Mouse (Mus musculus): ENCODE data around the gene Iqcf5. TPM values are rescaled to one million over a fixed set of nuclear protein-coding genes. Genes with fewer than 3 reads are reported as not detected.
"Not testable (repeated sequence)": the region's sequence is repeated elsewhere in the genome, so short reads cannot be mapped to it uniquely, and the experiment has no call there.

Gene Iqcf5
- polyA plus RNA-seq, 1 experiment, result not detected

DNA sequence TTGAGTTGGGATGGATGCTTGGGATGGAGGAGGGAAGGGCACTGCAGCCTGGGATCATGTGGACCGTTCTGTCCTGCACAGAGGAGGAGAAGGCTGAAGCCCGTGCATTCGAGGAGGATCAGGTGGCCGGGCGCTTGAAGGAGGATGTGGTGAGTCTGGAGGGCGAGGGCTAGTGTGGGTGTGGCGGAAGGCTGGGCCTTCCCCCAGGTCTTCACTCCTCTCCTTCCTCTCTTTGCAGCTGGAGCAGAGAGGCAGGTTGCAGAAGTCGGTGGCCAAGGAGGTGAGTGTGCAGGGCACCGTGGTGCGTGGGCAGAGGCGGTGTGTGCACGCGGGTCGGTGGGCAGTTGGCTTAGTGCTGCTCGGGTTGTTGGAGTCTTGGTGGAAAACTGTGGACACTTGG is 33.3 kb upstream of the Iqcf5 start:
- Histone ChIP-seq H3K4me3 (ENCODE audit: insufficient read depth, poor library complexity, severe bottlenecking) (no peak overlapping the region), H3ac (ENCODE audit: control insufficient read depth, insufficient read length, low read depth) (no peak overlapping the region), H3K27me3 (ENCODE audit: control insufficient read depth, insufficient read depth, insufficient read length) (no peaks in the 10 kb centered on the region), H3K79me3 (ENCODE audit: low read depth) (peaks cover 11% of the 10 kb centered on the region), H3K79me2 (ENCODE audit: control insufficient read depth, insufficient read depth) (peaks cover 31% of the 10 kb centered on the region), H3K36me3 (ENCODE audit: control insufficient read depth, insufficient read depth) (peaks cover 11% of the 10 kb centered on the region)
- no peak for TF ChIP-seq MYOD1 (IDR thresholded peaks at IDR 0.05; ENCODE audit: control insufficient read depth, insufficient read length, low read depth)
- TF ChIP-seq MYOG (IDR thresholded peaks at IDR 0.05; ENCODE audit: control insufficient read depth, extremely low read depth, insufficient read length), result no peak
- no peak for TF ChIP-seq CTCF (IDR thresholded peaks at IDR 0.05; ENCODE audit: control insufficient read depth, insufficient read depth, insufficient read length)
- no peak for TF ChIP-seq USF1 (IDR thresholded peaks at IDR 0.05; ENCODE audit: low read depth)
- TF ChIP-seq MAX (IDR thresholded peaks at IDR 0.05), result no peak
- no peak for TF ChIP-seq CEBPB (IDR thresholded peaks at IDR 0.05; ENCODE audit: low read depth)
- TF ChIP-seq FOSL1 (IDR thresholded peaks at IDR 0.05; ENCODE audit: insufficient read depth, low read length, poor library complexity, severe bottlenecking), result no peak

DNA sequence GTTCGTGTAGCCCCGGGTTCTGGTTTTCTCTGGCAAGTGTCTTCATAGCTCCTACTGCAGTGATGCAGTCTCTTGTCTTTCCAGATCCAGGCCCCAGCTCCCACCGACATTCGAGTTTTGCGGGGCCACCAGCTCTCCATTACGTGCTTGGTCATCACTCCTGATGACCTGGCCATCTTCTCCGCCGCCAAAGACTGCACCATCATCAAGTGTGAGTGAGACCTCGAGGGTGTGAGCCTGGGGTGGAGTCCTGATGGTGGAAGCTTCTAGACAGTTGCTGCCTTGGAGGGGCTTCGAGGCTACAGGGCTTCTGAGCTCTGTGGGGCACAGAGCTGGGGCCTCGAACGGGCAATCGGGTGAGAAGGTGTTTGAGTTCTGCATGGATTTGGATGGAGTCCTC is 32.7 kb upstream of the Iqcf5 start:
- H3K79me3 ChIP-seq (ENCODE audit: low read depth), result peaks cover 11% of the 10 kb centered on the region
- H3K27me3 ChIP-seq (ENCODE audit: control insufficient read depth, insufficient read depth, insufficient read length), result no peaks in the 10 kb centered on the region
- peaks cover 11% of the 10 kb centered on the region for H3K36me3 ChIP-seq (ENCODE audit: control insufficient read depth, insufficient read depth)
- peaks cover 31% of the 10 kb centered on the region for H3K79me2 ChIP-seq (ENCODE audit: control insufficient read depth, insufficient read depth)
- no peak overlapping the region for H3ac ChIP-seq (ENCODE audit: control insufficient read depth, insufficient read length, low read depth)
- no peak overlapping the region for H3K4me3 ChIP-seq (ENCODE audit: insufficient read depth, poor library complexity, severe bottlenecking)
- no peak for TF ChIP-seq FOSL1 (IDR thresholded peaks at IDR 0.05; ENCODE audit: insufficient read depth, low read length, poor library complexity, severe bottlenecking)
- no peak for TF ChIP-seq MYOG (IDR thresholded peaks at IDR 0.05; ENCODE audit: control insufficient read depth, extremely low read depth, insufficient read length)
- no peak for TF ChIP-seq MAX (IDR thresholded peaks at IDR 0.05)

DNA sequence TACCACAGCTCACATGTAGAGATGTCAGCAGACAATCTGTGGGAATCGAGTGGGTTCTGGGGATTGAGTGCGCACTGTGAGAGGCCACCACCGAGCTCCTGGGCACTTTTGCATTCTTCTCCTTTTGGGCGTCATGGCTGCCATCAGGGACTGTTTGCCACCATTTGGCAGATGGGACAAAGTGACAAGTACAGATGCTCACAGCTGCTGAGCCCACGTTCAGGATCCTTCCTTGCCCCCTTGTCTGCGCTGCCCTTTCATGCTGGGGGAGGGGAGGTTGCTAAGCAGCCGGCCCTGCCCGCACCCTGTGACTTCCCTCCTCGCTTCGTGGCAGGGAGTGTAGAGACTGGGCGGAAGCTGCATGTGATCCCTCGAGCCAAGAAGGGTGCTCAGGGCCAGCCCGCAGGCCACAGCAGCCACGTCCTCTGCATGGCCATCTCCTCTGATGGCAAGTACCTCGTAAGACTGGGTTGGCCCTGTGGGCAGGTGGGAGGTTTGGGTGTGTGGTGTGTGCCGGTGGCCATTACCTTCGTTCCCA is 31.7 kb upstream of the Iqcf5 start:
- no peak overlapping the region for H3K4me3 ChIP-seq (ENCODE audit: insufficient read depth, poor library complexity, severe bottlenecking)
- peaks cover 28% of the 10 kb centered on the region for H3K79me2 ChIP-seq (ENCODE audit: control insufficient read depth, insufficient read depth)
- H3ac ChIP-seq (ENCODE audit: control insufficient read depth, insufficient read length, low read depth), result no peak overlapping the region
- TF ChIP-seq MAX (IDR thresholded peaks at IDR 0.05) (no peak), USF1 (IDR thresholded peaks at IDR 0.05; ENCODE audit: low read depth) (no peak), MYOG (IDR thresholded peaks at IDR 0.05; ENCODE audit: control insufficient read depth, extremely low read depth, insufficient read length) (no peak), FOSL1 (IDR thresholded peaks at IDR 0.05; ENCODE audit: insufficient read depth, low read length, poor library complexity, severe bottlenecking) (no peak), MYOD1 (IDR thresholded peaks at IDR 0.05; ENCODE audit: control insufficient read depth, insufficient read length, low read depth) (no peak), CEBPB (IDR thresholded peaks at IDR 0.05; ENCODE audit: low read depth) (no peak), CTCF (IDR thresholded peaks at IDR 0.05; ENCODE audit: control insufficient read depth, insufficient read depth, insufficient read length) (no peak)
- peaks cover 11% of the 10 kb centered on the region for H3K79me3 ChIP-seq (ENCODE audit: low read depth)
- peaks cover 11% of the 10 kb centered on the region for H3K36me3 ChIP-seq (ENCODE audit: control insufficient read depth, insufficient read depth)
- no peaks in the 10 kb centered on the region for H3K27me3 ChIP-seq (ENCODE audit: control insufficient read depth, insufficient read depth, insufficient read length)

DNA sequence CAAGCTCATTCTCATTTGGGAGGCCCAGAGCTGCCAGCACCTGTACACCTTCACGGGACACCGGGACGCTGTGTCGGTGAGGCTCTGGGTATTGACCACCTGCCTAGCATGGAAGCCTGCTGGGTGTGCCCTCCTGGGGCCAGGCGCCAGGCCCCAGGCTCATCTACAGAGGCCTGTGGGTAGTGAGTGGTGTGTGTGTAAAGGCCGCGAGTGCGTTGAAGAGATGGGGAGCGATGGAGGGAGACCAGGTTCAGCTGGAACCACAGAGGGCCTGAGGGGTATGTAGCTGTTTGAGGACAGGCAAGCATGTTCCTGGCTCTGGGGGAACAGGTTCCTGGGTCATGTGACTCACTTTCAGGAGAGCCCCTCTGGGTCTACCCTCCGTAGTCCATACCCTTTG is 31.2 kb upstream of the Iqcf5 start:
- no peak for TF ChIP-seq MAX (IDR thresholded peaks at IDR 0.05)
- TF ChIP-seq CTCF (IDR thresholded peaks at IDR 0.05; ENCODE audit: control insufficient read depth, insufficient read depth, insufficient read length), result no peak
- TF ChIP-seq USF1 (IDR thresholded peaks at IDR 0.05; ENCODE audit: low read depth), result no peak
- no peak for TF ChIP-seq MYOD1 (IDR thresholded peaks at IDR 0.05; ENCODE audit: control insufficient read depth, insufficient read length, low read depth)
- TF ChIP-seq CEBPB (IDR thresholded peaks at IDR 0.05; ENCODE audit: low read depth), result no peak
- no peak for TF ChIP-seq FOSL1 (IDR thresholded peaks at IDR 0.05; ENCODE audit: insufficient read depth, low read length, poor library complexity, severe bottlenecking)
- no peak for TF ChIP-seq MYOG (IDR thresholded peaks at IDR 0.05; ENCODE audit: control insufficient read depth, extremely low read depth, insufficient read length)
- Histone ChIP-seq H3K36me3 (ENCODE audit: control insufficient read depth, insufficient read depth) (peaks cover 11% of the 10 kb centered on the region), H3K79me3 (ENCODE audit: low read depth) (peaks cover 10% of the 10 kb centered on the region), H3K4me3 (ENCODE audit: insufficient read depth, poor library complexity, severe bottlenecking) (no peak overlapping the region), H3K27me3 (ENCODE audit: control insufficient read depth, insufficient read depth, insufficient read length) (no peaks in the 10 kb centered on the region), H3K79me2 (ENCODE audit: control insufficient read depth, insufficient read depth) (peaks cover 23% of the 10 kb centered on the region), H3ac (ENCODE audit: control insufficient read depth, insufficient read length, low read depth) (no peak overlapping the region)

DNA sequence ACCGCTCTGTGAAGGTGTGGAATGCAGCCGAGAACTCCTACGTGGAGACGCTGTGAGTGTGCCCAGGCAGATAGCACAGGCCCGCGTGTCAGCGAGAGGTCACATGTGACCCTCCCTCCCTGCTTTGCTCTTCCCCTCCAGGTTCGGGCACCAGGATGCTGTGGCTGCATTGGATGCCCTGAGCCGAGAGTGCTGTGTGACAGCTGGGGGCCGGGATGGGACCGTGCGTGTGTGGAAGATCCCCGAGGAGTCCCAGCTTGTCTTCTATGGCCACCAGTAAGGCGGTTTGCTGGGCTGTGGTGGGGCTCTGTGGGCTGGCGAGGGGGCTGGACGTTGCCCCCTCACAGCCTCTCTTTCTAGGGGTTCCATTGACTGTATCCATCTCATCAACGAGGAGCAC is 30.8 kb upstream of the Iqcf5 start:
- Histone ChIP-seq H3K4me3 (ENCODE audit: insufficient read depth, poor library complexity, severe bottlenecking) (no peak overlapping the region), H3K79me2 (ENCODE audit: control insufficient read depth, insufficient read depth) (peaks cover 18% of the 10 kb centered on the region), H3K27me3 (ENCODE audit: control insufficient read depth, insufficient read depth, insufficient read length) (no peaks in the 10 kb centered on the region), H3K36me3 (ENCODE audit: control insufficient read depth, insufficient read depth) (peaks cover 11% of the 10 kb centered on the region), H3K79me3 (ENCODE audit: low read depth) (peaks cover 7% of the 10 kb centered on the region), H3ac (ENCODE audit: control insufficient read depth, insufficient read length, low read depth) (no peak overlapping the region)
- no peak for TF ChIP-seq CEBPB (IDR thresholded peaks at IDR 0.05; ENCODE audit: low read depth)
- TF ChIP-seq MYOD1 (IDR thresholded peaks at IDR 0.05; ENCODE audit: control insufficient read depth, insufficient read length, low read depth), result no peak
- TF ChIP-seq FOSL1 (IDR thresholded peaks at IDR 0.05; ENCODE audit: insufficient read depth, low read length, poor library complexity, severe bottlenecking), result no peak
- no peak for TF ChIP-seq CTCF (IDR thresholded peaks at IDR 0.05; ENCODE audit: control insufficient read depth, insufficient read depth, insufficient read length)
- TF ChIP-seq MAX (IDR thresholded peaks at IDR 0.05), result no peak
- no peak for TF ChIP-seq USF1 (IDR thresholded peaks at IDR 0.05; ENCODE audit: low read depth)
- TF ChIP-seq MYOG (IDR thresholded peaks at IDR 0.05; ENCODE audit: control insufficient read depth, extremely low read depth, insufficient read length), result no peak

DNA sequence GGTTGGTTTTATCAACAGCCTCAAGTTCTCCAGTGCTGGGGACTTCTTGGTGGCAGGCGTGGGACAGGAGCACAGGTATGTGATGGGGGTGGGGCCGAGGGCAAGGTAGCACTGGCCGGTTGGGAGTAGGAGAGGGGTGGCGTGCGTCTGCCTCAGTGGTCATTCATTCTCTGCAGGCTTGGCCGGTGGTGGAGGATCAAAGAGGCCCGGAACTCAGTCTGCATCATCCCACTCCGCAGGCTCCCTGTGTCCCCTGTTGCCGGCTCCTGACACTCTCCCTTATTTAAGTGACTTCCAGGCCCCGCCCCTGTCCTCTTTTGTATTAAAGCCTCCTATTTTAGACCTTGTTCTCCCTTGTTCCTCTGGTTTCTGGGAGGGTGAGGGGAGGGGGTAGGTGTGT is 29.3 kb upstream of the Iqcf5 start:
- Histone ChIP-seq H3K79me3 (ENCODE audit: low read depth) (no peaks in the 10 kb centered on the region), H3K36me3 (ENCODE audit: control insufficient read depth, insufficient read depth) (peaks cover 18% of the 10 kb centered on the region), H3K27me3 (ENCODE audit: control insufficient read depth, insufficient read depth, insufficient read length) (no peaks in the 10 kb centered on the region), H3K4me3 (ENCODE audit: insufficient read depth, poor library complexity, severe bottlenecking) (no peak overlapping the region), H3ac (ENCODE audit: control insufficient read depth, insufficient read length, low read depth) (no peak overlapping the region), H3K79me2 (ENCODE audit: control insufficient read depth, insufficient read depth) (peaks cover 4% of the 10 kb centered on the region)
- TF ChIP-seq FOSL1 (IDR thresholded peaks at IDR 0.05; ENCODE audit: insufficient read depth, low read length, poor library complexity, severe bottlenecking), result no peak
- TF ChIP-seq MAX (IDR thresholded peaks at IDR 0.05), result no peak

DNA sequence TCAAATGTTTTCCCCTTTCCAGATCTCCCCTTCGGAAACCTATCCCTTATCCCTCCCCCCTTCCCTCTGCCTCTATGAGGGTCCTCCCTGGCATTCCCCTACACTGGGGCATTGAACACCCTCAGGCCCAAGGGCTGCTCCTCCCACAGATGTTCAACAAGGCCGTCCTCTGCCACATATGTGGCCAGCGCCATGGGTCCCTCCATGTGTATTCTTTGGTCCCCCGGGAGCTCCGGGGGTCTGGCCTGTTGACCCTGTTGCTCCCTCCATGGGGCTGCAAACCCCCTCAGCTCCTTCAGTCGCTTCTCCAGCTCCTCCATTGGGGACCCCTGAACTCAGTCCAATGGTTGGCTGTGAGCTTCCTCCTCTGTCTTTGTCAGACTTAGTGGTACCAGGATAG is 26.8 kb upstream of the Iqcf5 start:
- not testable (repeated sequence) for H3K27me3 ChIP-seq (ENCODE audit: control insufficient read depth, insufficient read depth, insufficient read length); H3ac ChIP-seq (ENCODE audit: control insufficient read depth, insufficient read length, low read depth)
- peaks cover 18% of the 10 kb centered on the region for H3K36me3 ChIP-seq (ENCODE audit: control insufficient read depth, insufficient read depth)

More for the DNA sequence above, 26.8 kb upstream of the Iqcf5 start:
- not testable (repeated sequence) for H3K79me3 ChIP-seq (ENCODE audit: low read depth); H3K79me2 ChIP-seq (ENCODE audit: control insufficient read depth, insufficient read depth); H3K4me3 ChIP-seq (ENCODE audit: insufficient read depth, poor library complexity, severe bottlenecking)

All from C2C12 (cell line).